8 mouse cellular contexts compared by ENCODE assay signal in genomic region chr19:46961047-46961651, GRCm38 (mm10). TPM values are rescaled to one million over a fixed set of nuclear protein-coding genes. Genes with fewer than 3 reads are reported as not detected.
DNase-seq lines count a peak whose midpoint lies in the region; ATAC-seq and TF ChIP-seq lines count a peak whose summit lies in the region.

No protein-coding gene starts in this region.

- peak in 1 of 2 experiments; percentile 42 for DNase-seq in cerebellum, adult 2 months
- no peak for DNase-seq in cerebellum, adult 9-10 months
- DNase-seq in A20 (ENCODE audit: low read depth, low spot score): peak; percentile 86
- DNase-seq in forebrain, embryonic 11.5 days (ENCODE audit: low spot score): no peak
- no peak for DNase-seq in liver, embryonic 14.5 days (ENCODE audit: low read depth in 3 of 3, low spot score in 3 of 3)
- no peak for DNase-seq in ovary, postnatal 36 days (ENCODE audit: low spot score)
- DNase-seq in layer of hippocampus, postnatal 25 days (ENCODE audit: extremely low spot score in 1 of 2, low spot score in 1 of 2): no peak
- DNase-seq in left cerebral cortex, postnatal 14 days (ENCODE audit: low spot score in 2 of 2): no peak

- H3K4me1 ChIP-seq in cerebellum, adult 2 months (ENCODE audit: control insufficient read depth, insufficient read depth, low read length): peaks cover 12% of the 10 kb centered on the region
- H3K4me1 ChIP-seq in forebrain, embryonic 11.5 days (replicated peaks; ENCODE audit: control insufficient read depth, insufficient read depth, low read length): 0 out of 2 replicates have a peak, but pooled peaks cover 2% of the 10 kb centered on the region
- H3K4me1 ChIP-seq in liver, embryonic 14.5 days (replicated peaks; ENCODE audit: control insufficient read depth in 2 of 2, insufficient read depth in 2 of 2, low read length in 1 of 2): peaks cover 45 to 49% of the 10 kb centered on the region in 2 experiments

- H3K27me3 ChIP-seq in cerebellum, adult 2 months (ENCODE audit: control insufficient read depth, insufficient read depth, low read length): no peaks in the 10 kb centered on the region
- no peaks in the 10 kb centered on the region for H3K27me3 ChIP-seq in forebrain, embryonic 11.5 days (ENCODE audit: control insufficient read depth, insufficient read depth, low read length)
- H3K27me3 ChIP-seq in liver, embryonic 14.5 days (ENCODE audit: control insufficient read depth, insufficient read depth, low read length): no peaks in the 10 kb centered on the region

- intact Hi-C loops in left cerebral cortex, postnatal 14 days (cut with DNase I): loop anchor here (5.0 kb wide), 1 partner anchor 54 kb away; no protein-coding TSS in a partner anchor

- peak; percentile 2; the same call in 1 of the 2 replicates for ATAC-seq in forebrain, embryonic 11.5 days (replicated peaks; ENCODE audit: low FRiP score)
- ATAC-seq in liver, embryonic 14.5 days (ENCODE audit: insufficient read depth): no peak

- no peaks in the 10 kb centered on the region for H3K9me3 ChIP-seq in forebrain, embryonic 11.5 days (ENCODE audit: control insufficient read depth, low read length)
- no peaks in the 10 kb centered on the region for H3K9me3 ChIP-seq in liver, embryonic 14.5 days (ENCODE audit: control insufficient read depth, low read length)

- 1% methylated on average over 22 of the region's 22 CpGs for WGBS in cerebellum, adult 2 months
- WGBS in forebrain, embryonic 11.5 days: 10% methylated on average over 22 of the region's 22 CpGs
- 8% methylated on average over 22 of the region's 22 CpGs for WGBS in liver, embryonic 14.5 days (ENCODE audit: insufficient replicate concordance)

- peak overlapping the region; percentile 91 for H3K27ac ChIP-seq in cerebellum, adult 2 months (ENCODE audit: insufficient read depth, low read length)
- peak overlapping the region; percentile 87 for H3K27ac ChIP-seq in forebrain, embryonic 11.5 days (ENCODE audit: low read depth, low read length)
- peak overlapping the region; percentile 83 for H3K27ac ChIP-seq in liver, embryonic 14.5 days

- H3K4me3 ChIP-seq in cerebellum, adult 2 months (replicated peaks; ENCODE audit: insufficient read depth, low read depth, low read length): peak overlapping the region; percentile 95
- peak overlapping the region; percentile 73 for H3K4me3 ChIP-seq in forebrain, embryonic 11.5 days (ENCODE audit: low read depth, low read length)
- peak overlapping the region; percentile 85 to 92 for H3K4me3 ChIP-seq in liver, embryonic 14.5 days (ENCODE audit: insufficient read depth in 1 of 2, low read depth in 2 of 2, low read length in 2 of 2)

- H3K9ac ChIP-seq in forebrain, embryonic 11.5 days (ENCODE audit: low read length): peak overlapping the region; percentile 92
- H3K9ac ChIP-seq in liver, embryonic 14.5 days (replicated peaks): peak overlapping the region; percentile 97

- H3K36me3 ChIP-seq in forebrain, embryonic 11.5 days (ENCODE audit: control insufficient read depth, insufficient read depth, low read length): no peaks in the 10 kb centered on the region
- no peaks in the 10 kb centered on the region; the same call in 1 of the 2 replicates for H3K36me3 ChIP-seq in liver, embryonic 14.5 days (replicated peaks; ENCODE audit: control insufficient read depth, insufficient read depth, low read depth)

- TF ChIP-seq EP300 in liver, embryonic 14.5 days (IDR thresholded peaks at IDR 0.05; ENCODE audit: low read depth): no peak

- peak overlapping the region; percentile 71 for H3K4me2 ChIP-seq in forebrain, embryonic 11.5 days (ENCODE audit: low read depth, low read length, severe bottlenecking)
- H3K4me2 ChIP-seq in liver, embryonic 14.5 days (ENCODE audit: low read depth): peak overlapping the region; percentile 67

- TF ChIP-seq POLR2A in cerebellum, adult 2 months (IDR thresholded peaks at IDR 0.05; ENCODE audit: borderline replicate concordance, insufficient read depth, low read length): no peak

- no peak for TF ChIP-seq CTCF in cerebellum, adult 2 months (IDR thresholded peaks at IDR 0.05; ENCODE audit: borderline replicate concordance, insufficient read depth, low read depth, low read length)
- no peak for TF ChIP-seq CTCF in liver, embryonic 14.5 days (IDR thresholded peaks at IDR 0.05; ENCODE audit: low read depth)

RNA-seq across cellular contexts. Expression of gene Ina, which starts 53.3 kb away (rescaled TPM):
- 214 and 232 TPM in 2 replicates for polyA plus RNA-seq in cerebellum, adult 2 months (2012; rRNA removed)
- 102 and 110 TPM in 2 replicates for polyA plus RNA-seq in forebrain, embryonic 11.5 days (2014; fragmentation: Nextera tagmentation; extraction: Ambion mirVana)
- polyA plus RNA-seq in liver, embryonic 14.5 days (2012; rRNA removed): 0.02 and 0.36 TPM in 2 replicates
- 0.09 TPM in 1 of 2 replicates, not detected in the other for polyA plus RNA-seq in liver, embryonic 14.5 days (2014; fragmentation: Nextera tagmentation; extraction: Ambion mirVana)
- 100 to 1,000 TPM; 178 to 189 TPM for total RNA-seq in layer of hippocampus, postnatal 25 days (2021)
- total RNA-seq in left cerebral cortex, postnatal 14 days (2021): 100 to 1,000 TPM; 177 to 184 TPM

RNA-seq across cellular contexts. Expression of gene Nt5c2, which starts 53.8 kb away (rescaled TPM):
- polyA plus RNA-seq in cerebellum, adult 2 months (2012; rRNA removed): 48.9 and 49.3 TPM in 2 replicates
- polyA plus RNA-seq in forebrain, embryonic 11.5 days (2014; fragmentation: Nextera tagmentation; extraction: Ambion mirVana): 71.8 and 77.9 TPM in 2 replicates
- polyA plus RNA-seq in liver, embryonic 14.5 days (2012; rRNA removed): 10.7 and 14.9 TPM in 2 replicates
- polyA plus RNA-seq in liver, embryonic 14.5 days (2014; fragmentation: Nextera tagmentation; extraction: Ambion mirVana): 45.0 and 52.3 TPM in 2 replicates
- total RNA-seq in layer of hippocampus, postnatal 25 days (2021): 10 to 100 TPM; 70.7 to 71.1 TPM
- 10 to 100 TPM; 67.1 to 70.7 TPM for total RNA-seq in left cerebral cortex, postnatal 14 days (2021)

Comparison
In these comparisons a context has a peak if more than half of its experiments do, and no peak if none do; other contexts are left out.
1. RNA of gene Ina, which starts 53.3 kb away (polyA plus RNA-seq): 214 to 232 TPM in cerebellum, adult 2 months and 102 to 110 TPM in forebrain, embryonic 11.5 days; 0.02 to 0.36 TPM in liver, embryonic 14.5 days; every median in the first group is over 10 times any median in the second.
2. Peak in every context shown above with its lines, with median percentiles within 50 percentile points of each other: H3K27ac ChIP-seq and H3K4me3 ChIP-seq.